Mouse (Mus musculus) midbrain, postnatal 0 days (tissue): ENCODE data around the gene Plk4. TPM values are rescaled to one million over a fixed set of nuclear protein-coding genes. Genes with fewer than 3 reads are reported as not detected.
"Not testable (repeated sequence)": the region's sequence is repeated elsewhere in the genome, so short reads cannot be mapped to it uniquely, and the experiment has no call there.

Experiments used
- ATAC-seq: fragments of 200-750 bp; cut with Nextera tagmentation; 2 replicates; pipeline ENCODE4 v1.8.0; 2017; ENCODE audit warnings: moderate number of reproducible peaks, mild to moderate bottlenecking, moderate TSS enrichment, moderate library complexity; ENCODE audit not compliant: low FRiP score
- DNase-seq: peaks from one replicate; pipeline ENCODE4 v3.0.0-alpha.2; 2015; ENCODE audit warnings: low spot score
- H3K27ac ChIP-seq: fragments of 300-500 bp; sonication (generic); 2 replicates; pipeline ENCODE4 v1.5.1; 2014; ENCODE audit warnings: low read depth, mild to moderate bottlenecking, low read length, mixed read lengths
- H3K27me3 ChIP-seq: fragments of 300-500 bp; sonication (generic); 2 replicates; pipeline ENCODE4 v1.6.1; 2014; ENCODE audit warnings: low read length, control low read depth, mixed read lengths; ENCODE audit not compliant: insufficient read depth
- H3K36me3 ChIP-seq: fragments of 300-500 bp; sonication (generic); 2 replicates; pipeline ENCODE4 v1.6.1; 2014; ENCODE audit warnings: low read length, control low read depth, mixed read lengths; ENCODE audit not compliant: insufficient read depth
- H3K4me1 ChIP-seq: fragments of 300-500 bp; sonication (generic); 2 replicates; pipeline ENCODE4 v1.6.1; 2014; ENCODE audit warnings: mild to moderate bottlenecking, control low read depth, antibody characterized with exemption, low read length, mixed read lengths; ENCODE audit not compliant: insufficient read depth
- H3K4me2 ChIP-seq: fragments of 300-500 bp; sonication (generic); 2 replicates; pipeline ENCODE4 v1.6.1; 2014; ENCODE audit warnings: low read depth, mild to moderate bottlenecking, low read length, mixed read lengths; ENCODE audit not compliant: poor library complexity, severe bottlenecking
- H3K4me3 ChIP-seq: fragments of 300-500 bp; sonication (generic); 2 replicates; pipeline ENCODE4 v1.5.1; 2014; ENCODE audit warnings: low read depth, mild to moderate bottlenecking, low read length, moderate library complexity
- H3K9ac ChIP-seq: fragments of 300-500 bp; sonication (generic); replicated peaks from 2 replicates; pipeline ENCODE4 v1.6.1; 2014; ENCODE audit warnings: mild to moderate bottlenecking, low read length, moderate library complexity, mixed read lengths; ENCODE audit not compliant: poor library complexity, severe bottlenecking
- H3K9me3 ChIP-seq: fragments of 300-500 bp; sonication (generic); 2 replicates; pipeline ENCODE4 v1.6.1; 2016; ENCODE audit warnings: low read length, control low read depth
- CTCF ChIP-seq: IDR thresholded peaks from 2 replicates; pipeline ENCODE4 v1.5.1; 2016; ENCODE audit warnings: antibody characterized with exemption, mild to moderate bottlenecking
- WGBS: fragments of 180-500 bp; shearing (Covaris S2); extraction: QIAGEN DNeasy Blood & Tissue Kit; methylation state at CpG from one replicate; pipeline ENCODE4 v1.1.7; 2014; 5-methylcytosine and 5-hydroxymethylcytosine counted together
- polyA plus RNA-seq: library from polyadenylated mRNA; unstranded; fragments of >200 nt; fragmentation: Nextera tagmentation; extraction: Ambion mirVana; gene quantifications from 2 replicates; pipeline ENCODE4 v1.2.1, GENCODE M21; 2015
- total RNA-seq: library from RNA; depleted of rRNA; stranded (reverse); fragments of >200 nt; gene quantifications from 2 replicates; pipeline ENCODE4 v1.2.3, GENCODE M21; 2014

Gene Plk4
- total and polyA plus RNA-seq, 2 experiments from 2014 or later, result 8.7 to 9.6 TPM

- ATAC-seq (peak; percentile 82), DNase-seq (peak; percentile 27)
- 0% methylated on average over 19 of the region's 37 CpGs for WGBS
- H3K4me1 ChIP-seq, result no peaks in the 10 kb centered on the region
- H3K9me3 ChIP-seq, result no peaks in the 10 kb centered on the region
- peak overlapping the region; percentile 97 for H3K4me2 ChIP-seq
- peaks cover 8% of the 10 kb centered on the region; the same call in 1 of the 2 replicates for H3K36me3 ChIP-seq
- peak overlapping the region; percentile 73 for H3K9ac ChIP-seq
- no peaks in the 10 kb centered on the region for H3K27me3 ChIP-seq
- TF ChIP-seq CTCF, result no peak
- 0 out of 2 replicates have a peak overlapping the region, but pooled peaks have one; percentile 43 for H3K27ac ChIP-seq
- H3K4me3 ChIP-seq, result peak overlapping the region; percentile 93
Measured at GRCm38 (mm10) chr3:40800373-40800823, 579 bp downstream of the Plk4 start.

GRCm38 (mm10) chr3:40806871-40807270 lies 7.1 kb downstream of the Plk4 start:
- Histone ChIP-seq H3K4me3 (no peak overlapping the region), H3K27me3 (no peaks in the 10 kb centered on the region), H3K27ac (no peak overlapping the region), H3K9ac (no peak overlapping the region), H3K4me1 (no peaks in the 10 kb centered on the region), H3K36me3 (peaks cover 15% of the 10 kb centered on the region; the same call in 1 of the 2 replicates), H3K4me2 (no peak overlapping the region), H3K9me3 (no peaks in the 10 kb centered on the region)
- WGBS, result 67% methylated on average over 2 of the region's 2 CpGs
- TF ChIP-seq CTCF, result no peak
- no peak for ATAC-seq
- DNase-seq, result no peak

GRCm38 (mm10) chr3:40808686-40809085 lies 8.9 kb downstream of the Plk4 start:
- H3K27ac ChIP-seq, result no peak overlapping the region
- no peak overlapping the region for H3K4me3 ChIP-seq
- H3K36me3 ChIP-seq, result peaks cover 19% of the 10 kb centered on the region
- H3K27me3 ChIP-seq, result no peaks in the 10 kb centered on the region
- no peak overlapping the region for H3K9ac ChIP-seq
- no peak overlapping the region for H3K4me2 ChIP-seq
- no peaks in the 10 kb centered on the region for H3K4me1 ChIP-seq
- H3K9me3 ChIP-seq, result no peaks in the 10 kb centered on the region
- no peak for TF ChIP-seq CTCF
- no peak for ATAC-seq
- no peak for DNase-seq
- 94% methylated on average over 10 of the region's 10 CpGs for WGBS

GRCm38 (mm10) chr3:40809894-40810293 lies 10.1 kb downstream of the Plk4 start:
- Histone ChIP-seq H3K9me3 (no peaks in the 10 kb centered on the region), H3K4me1 (no peaks in the 10 kb centered on the region), H3K36me3 (peaks cover 22% of the 10 kb centered on the region), H3K27me3 (no peaks in the 10 kb centered on the region), H3K9ac (no peak overlapping the region), H3K4me2 (no peak overlapping the region), H3K4me3 (no peak overlapping the region), H3K27ac (no peak overlapping the region)
- 60% methylated on average over 2 of the region's 2 CpGs for WGBS
- no peak for DNase-seq
- no peak for ATAC-seq
- TF ChIP-seq CTCF, result no peak

- Histone ChIP-seq H3K4me2 (no peak overlapping the region), H3K27ac (no peak overlapping the region), H3K27me3 (no peaks in the 10 kb centered on the region), H3K9ac (no peak overlapping the region), H3K36me3 (peaks cover 26% of the 10 kb centered on the region), H3K9me3 (no peaks in the 10 kb centered on the region), H3K4me1 (no peaks in the 10 kb centered on the region), H3K4me3 (no peak overlapping the region)
- DNase-seq (no peak), ATAC-seq (no peak)
- 94% methylated on average over 2 of the region's 2 CpGs for WGBS
- TF ChIP-seq CTCF, result no peak
Measured at GRCm38 (mm10) chr3:40813275-40813674, 13.5 kb downstream of the Plk4 start.

- H3K9ac ChIP-seq, H3K27ac ChIP-seq, H3K27me3 ChIP-seq, ATAC-seq, DNase-seq, H3K4me1 ChIP-seq, H3K9me3 ChIP-seq, H3K36me3 ChIP-seq: not testable (repeated sequence)
- H3K4me3 ChIP-seq, result peak overlapping the region; percentile 48
- WGBS, result 77% methylated on average over 5 of the region's 6 CpGs
- peak overlapping the region; percentile 49; the same call in 1 of the 2 replicates for H3K4me2 ChIP-seq
Measured at GRCm38 (mm10) chr3:40845521-40845920, 45.7 kb downstream of the Plk4 start.
